Comparison of ENCODE assay signal across 7 mouse cellular contexts in the genomic region with DNA sequence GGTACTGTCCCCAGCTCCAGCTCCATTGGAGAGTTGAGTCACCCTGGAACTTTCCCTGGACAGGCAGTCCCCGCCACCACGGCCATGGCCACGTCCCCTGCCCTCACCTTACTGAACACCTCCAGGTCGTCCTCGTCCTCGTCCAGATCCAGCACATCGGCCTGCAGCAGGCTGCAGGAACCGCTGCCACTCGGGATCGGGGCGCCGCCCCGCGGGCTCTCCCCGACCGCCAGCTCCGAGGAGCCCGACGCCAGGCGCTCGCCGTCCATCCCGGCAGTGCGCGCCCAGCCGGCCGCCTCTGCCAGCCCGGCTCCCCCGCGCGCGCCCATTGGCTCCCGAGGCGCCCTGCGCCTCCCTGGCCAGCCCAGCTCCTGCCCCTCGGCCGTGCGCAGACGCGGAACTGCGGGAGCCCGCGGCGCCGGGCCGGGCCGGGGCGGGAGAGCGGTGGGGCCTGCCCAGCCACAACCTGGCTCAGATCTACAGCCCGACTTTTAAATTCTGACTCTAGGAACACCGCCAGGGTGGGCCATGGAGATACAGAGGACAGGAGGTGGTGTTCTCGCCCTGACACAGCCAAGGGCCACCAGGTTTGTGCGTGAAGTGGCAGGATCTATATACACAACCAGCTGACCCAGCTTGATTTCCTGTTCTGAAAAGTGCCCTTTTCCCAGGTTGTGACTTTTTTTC. TPM values are rescaled to one million over a fixed set of nuclear protein-coding genes. Genes with fewer than 3 reads are reported as not detected.
DNase-seq lines count a peak whose midpoint lies in the region; ATAC-seq and TF ChIP-seq lines count a peak whose summit lies in the region.

Gene Snx7 (minus strand): TSS at position 300 of the 687 bp plus-strand sequence.

- peak; percentile 100 for ATAC-seq in embryonic facial prominence, embryonic 12.5 days (ENCODE audit: insufficient number of reproducible peaks, insufficient read depth, low FRiP score, low TSS enrichment)
- ATAC-seq in limb, embryonic 11.5 days (ENCODE audit: insufficient number of reproducible peaks, low FRiP score, low TSS enrichment, low read depth), result peak; percentile 98
- ATAC-seq in midbrain, embryonic 12.5 days (ENCODE audit: low FRiP score, low read depth), result peak; percentile 100

- H3K79me2 ChIP-seq in heart, adult 2 months (replicated peaks; ENCODE audit: control insufficient read depth, insufficient read depth, low read length), result no peaks in the 10 kb centered on the region

- H3K27ac ChIP-seq in bone marrow macrophage, adult 2 months (ENCODE audit: insufficient read depth, low read depth, low read length), result peak within 1 kb of the TSS; percentile 65
- peak within 1 kb of the TSS; percentile 65 for H3K27ac ChIP-seq in embryonic facial prominence, embryonic 12.5 days
- H3K27ac ChIP-seq in heart, adult 2 months, result peak within 1 kb of the TSS; percentile 93
- H3K27ac ChIP-seq in limb, embryonic 11.5 days (replicated peaks; ENCODE audit: low read depth, low read length), result no peak within 1 kb of the TSS; the same call in 1 of the 2 replicates
- peak within 1 kb of the TSS; percentile 46; the same call in 1 of the 2 replicates for H3K27ac ChIP-seq in midbrain, embryonic 12.5 days (replicated peaks)
- peak within 1 kb of the TSS; percentile 93 for H3K27ac ChIP-seq in small intestine, adult 2 months (ENCODE audit: insufficient read depth, low read depth, low read length)

- 0 out of 2 replicates have a peak, but pooled peaks have one; percentile 13 for TF ChIP-seq CTCF in bone marrow macrophage, adult 2 months (IDR thresholded peaks at IDR 0.05; ENCODE audit: low read depth, low read length)
- TF ChIP-seq CTCF in heart, adult 2 months (IDR thresholded peaks at IDR 0.05), result peak; percentile 45
- no peak for TF ChIP-seq CTCF in small intestine, adult 2 months (IDR thresholded peaks at IDR 0.05; ENCODE audit: extremely low read depth, insufficient read length, insufficient replicate concordance, low read depth, low read length)

- no peaks in the 10 kb centered on the region for H3K27me3 ChIP-seq in embryonic facial prominence, embryonic 12.5 days
- H3K27me3 ChIP-seq in heart, adult 2 months (ENCODE audit: control insufficient read depth, insufficient read depth, low read length), result no peaks in the 10 kb centered on the region
- no peaks in the 10 kb centered on the region for H3K27me3 ChIP-seq in limb, embryonic 11.5 days (ENCODE audit: control insufficient read depth, insufficient read depth, low read length)
- H3K27me3 ChIP-seq in midbrain, embryonic 12.5 days, result no peaks in the 10 kb centered on the region
- H3K27me3 ChIP-seq in small intestine, adult 2 months (ENCODE audit: control insufficient read depth, insufficient read depth, low read length), result no peaks in the 10 kb centered on the region

- H3K36me3 ChIP-seq in embryonic facial prominence, embryonic 12.5 days, result no peaks in the 10 kb centered on the region
- no peaks in the 10 kb centered on the region; the same call in 1 of the 2 replicates for H3K36me3 ChIP-seq in heart, adult 2 months (ENCODE audit: control insufficient read depth, insufficient read depth, low read length)
- no peaks in the 10 kb centered on the region for H3K36me3 ChIP-seq in limb, embryonic 11.5 days (ENCODE audit: control insufficient read depth, insufficient read depth, low read length)
- no peaks in the 10 kb centered on the region for H3K36me3 ChIP-seq in midbrain, embryonic 12.5 days
- no peaks in the 10 kb centered on the region for H3K36me3 ChIP-seq in small intestine, adult 2 months (ENCODE audit: control insufficient read depth, insufficient read depth, low read length)

- no peaks in the 10 kb centered on the region for H3K9me3 ChIP-seq in embryonic facial prominence, embryonic 12.5 days
- no peaks in the 10 kb centered on the region for H3K9me3 ChIP-seq in limb, embryonic 11.5 days (ENCODE audit: control insufficient read depth, low read length)
- H3K9me3 ChIP-seq in midbrain, embryonic 12.5 days, result no peaks in the 10 kb centered on the region

- under 1% methylated on average over 45 of the region's 53 CpGs for WGBS in embryonic facial prominence, embryonic 12.5 days
- 1% methylated on average over 53 of the region's 53 CpGs for WGBS in heart, adult 2 months
- 0% methylated on average over 53 of the region's 53 CpGs for WGBS in limb, embryonic 11.5 days
- under 1% methylated on average over 50 of the region's 53 CpGs for WGBS in midbrain, embryonic 12.5 days
- 1% methylated on average over 53 of the region's 53 CpGs for WGBS in small intestine, adult 2 months

- peak within 1 kb of the TSS; percentile 99 for H3K4me3 ChIP-seq in bone marrow macrophage, adult 2 months (ENCODE audit: insufficient read depth, low read length)
- peak within 1 kb of the TSS; percentile 58 for H3K4me3 ChIP-seq in embryonic facial prominence, embryonic 12.5 days
- peak within 1 kb of the TSS; percentile 69 for H3K4me3 ChIP-seq in heart, adult 2 months
- peak within 1 kb of the TSS; percentile 48 for H3K4me3 ChIP-seq in limb, embryonic 11.5 days (ENCODE audit: low read depth, low read length)
- H3K4me3 ChIP-seq in midbrain, embryonic 12.5 days, result peak within 1 kb of the TSS; percentile 54
- H3K4me3 ChIP-seq in small intestine, adult 2 months (ENCODE audit: low read depth, low read length), result peak within 1 kb of the TSS; percentile 95

- peak; percentile 93 to 95 for DNase-seq in heart, adult 2 months
- peak; percentile 88 to 89 for DNase-seq in kidney, adult 8-10 months
- peak; percentile 84 for DNase-seq in limb, embryonic 11.5 days (ENCODE audit: low spot score)

- peak within 1 kb of the TSS; percentile 68 for H3K4me2 ChIP-seq in embryonic facial prominence, embryonic 12.5 days (replicated peaks)
- peak within 1 kb of the TSS; percentile 69 for H3K4me2 ChIP-seq in limb, embryonic 11.5 days (ENCODE audit: low read depth, severe bottlenecking)
- H3K4me2 ChIP-seq in midbrain, embryonic 12.5 days (replicated peaks), result peak within 1 kb of the TSS; percentile 76

- TF ChIP-seq EP300 in heart, adult 2 months (IDR thresholded peaks at IDR 0.05; ENCODE audit: insufficient read depth, low read depth, low read length), result 0 out of 2 replicates have a peak, but pooled peaks have one; percentile 20

- intact Hi-C loops in heart, adult 2 months (cut with DNase I), result no loop called here

- H3K4me1 ChIP-seq in bone marrow macrophage, adult 2 months (ENCODE audit: control insufficient read depth, insufficient read depth, low read length), result peaks cover 5% of the 10 kb centered on the region; the same call in 1 of the 2 replicates
- H3K4me1 ChIP-seq in embryonic facial prominence, embryonic 12.5 days, result no peaks in the 10 kb centered on the region
- peaks cover 1% of the 10 kb centered on the region; the same call in 1 of the 2 replicates for H3K4me1 ChIP-seq in heart, adult 2 months (ENCODE audit: control insufficient read depth, insufficient read depth, low read length)
- H3K4me1 ChIP-seq in limb, embryonic 11.5 days (ENCODE audit: control insufficient read depth, insufficient read depth, low read length), result no peaks in the 10 kb centered on the region
- no peaks in the 10 kb centered on the region for H3K4me1 ChIP-seq in midbrain, embryonic 12.5 days
- peaks cover 8% of the 10 kb centered on the region for H3K4me1 ChIP-seq in small intestine, adult 2 months (ENCODE audit: control insufficient read depth, insufficient read depth, insufficient read length, low read length)

- peak; percentile 84; the same call in 1 of the 2 replicates for TF ChIP-seq POLR2A in bone marrow macrophage, adult 2 months (IDR thresholded peaks at IDR 0.05; ENCODE audit: borderline replicate concordance, low read depth, low read length)
- TF ChIP-seq POLR2A in heart, adult 2 months (IDR thresholded peaks at IDR 0.05; ENCODE audit: insufficient read depth, low read depth, low read length), result peak; percentile 83
- TF ChIP-seq POLR2A in small intestine, adult 2 months (IDR thresholded peaks at IDR 0.05; ENCODE audit: low read depth, low read length), result peak; percentile 93

- peak within 1 kb of the TSS; percentile 68 for H3K9ac ChIP-seq in embryonic facial prominence, embryonic 12.5 days
- H3K9ac ChIP-seq in heart, adult 2 months (ENCODE audit: low read depth, low read length), result peak within 1 kb of the TSS; percentile 96
- H3K9ac ChIP-seq in limb, embryonic 11.5 days (ENCODE audit: low read length), result peak within 1 kb of the TSS; percentile 67
- H3K9ac ChIP-seq in midbrain, embryonic 12.5 days (replicated peaks), result peak within 1 kb of the TSS; percentile 65

RNA-seq across cellular contexts. Expression of gene Snx7, which starts in this region (rescaled TPM):
- polyA plus RNA-seq in bone marrow macrophage, adult 2 months (2012; ENCODE audit: insufficient read depth, insufficient read length, missing spikeins), result 10.1 and 12.7 TPM in 2 replicates
- polyA plus RNA-seq in embryonic facial prominence, embryonic 12.5 days (2016; fragmentation: Nextera tagmentation; extraction: Ambion mirVana), result 17.9 and 19.5 TPM in 2 replicates
- total RNA-seq in heart, adult 2 months (2021), result 1 to 10 TPM; 5.0 to 5.9 TPM
- 6.2 and 7.4 TPM in 2 replicates for polyA plus RNA-seq in heart, adult 2 months (2012; rRNA removed)
- 11.6 and 12.9 TPM in 2 replicates for polyA plus RNA-seq in limb, embryonic 11.5 days (2014; fragmentation: Nextera tagmentation; extraction: Ambion mirVana)
- polyA plus RNA-seq in midbrain, embryonic 12.5 days (2016; fragmentation: Nextera tagmentation; extraction: Ambion mirVana), result 11.4 and 13.1 TPM in 2 replicates
- 13.5 and 50.6 TPM in 2 replicates for polyA plus RNA-seq in small intestine, adult 2 months (2012; rRNA removed)

Comparison
In these comparisons a context has a peak if more than half of its experiments do, and no peak if none do; other contexts are left out.
1. H3K4me3 ChIP-seq: peak in every context shown above with its lines; median percentile 99 in bone marrow macrophage, adult 2 months; 95 in small intestine, adult 2 months; 69 in heart, adult 2 months; 58 in embryonic facial prominence, embryonic 12.5 days; 54 in midbrain, embryonic 12.5 days; 48 in limb, embryonic 11.5 days.